Mouse (Mus musculus): Measurements from ENCODE around the gene Lrrk1. TPM values are rescaled to one million over a fixed set of nuclear protein-coding genes. Genes with fewer than 3 reads are reported as not detected.

Lrrk1 gene
- total RNA-seq, 1 experiment from 2014 or later, result 16.6 TPM

- ATAC-seq (replicated peaks; ENCODE audit: low read depth, poor library complexity, severe bottlenecking), result no peak
Measured at GRCm38 (mm10) chr7:66178101-66178500, 210.0 kb downstream of the Lrrk1 start.

GRCm38 (mm10) chr7:66176929-66177328 is 211.2 kb downstream of the Lrrk1 start:
- ATAC-seq (replicated peaks; ENCODE audit: low read depth, poor library complexity, severe bottlenecking), result no peak

Other genes with a start within 250 kb of the Lrrk1 start
- gene Gm10974, start 22.4 kb downstream of the Lrrk1 start, total RNA-seq (2017), result not detected in 2 replicates
- 0.46 TPM in 1 of 2 replicates, not detected in the other for gene Aldh1a3, start 39.2 kb upstream of the Lrrk1 start, total RNA-seq (2017)